Mouse (Mus musculus): ENCODE measurements around the gene Slc31a1.
A peak's percentile ranks its signal among the peaks of the same experiment; 100 is the strongest.

The Slc31a1 gene

DNA sequence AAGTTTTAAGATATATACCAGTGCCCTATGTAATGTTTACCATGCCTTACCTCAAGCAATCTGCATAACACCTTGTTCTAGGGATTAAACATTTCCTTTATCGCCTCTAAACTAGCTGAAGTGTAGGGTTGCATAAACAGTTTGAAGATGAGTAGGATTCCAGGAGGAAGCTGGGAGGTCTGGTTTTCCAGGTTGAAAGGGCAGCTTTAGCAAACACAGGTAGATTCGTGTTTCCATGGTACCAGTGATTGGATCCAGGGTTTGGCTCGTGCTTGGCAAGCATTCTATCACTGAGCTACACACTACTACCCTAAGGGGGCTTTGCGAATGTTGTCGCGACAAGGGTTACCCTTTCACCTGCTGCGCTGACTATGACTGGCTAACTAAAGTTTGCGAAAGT is 3.8 kb downstream of the Slc31a1 start:
- no peak for DNase-seq

DNA sequence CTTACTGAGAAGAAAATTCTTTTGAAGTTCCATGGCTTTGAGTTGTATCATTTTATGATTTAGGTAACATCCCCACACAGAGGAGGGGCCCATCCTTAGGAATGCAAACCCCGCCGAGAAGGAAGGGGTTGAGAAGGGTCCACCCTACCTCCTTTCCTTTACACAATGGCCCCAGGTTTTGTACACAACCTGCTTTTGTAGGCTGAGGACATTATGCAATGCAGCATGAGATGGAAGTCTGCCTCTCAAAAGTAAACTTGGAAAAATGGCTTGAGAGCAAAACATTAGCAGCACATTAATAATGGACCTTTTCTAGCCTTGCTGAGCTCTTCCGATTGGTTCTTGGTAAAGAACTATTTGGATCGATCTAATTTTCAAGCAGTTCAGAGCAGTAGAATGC is 5.8 kb downstream of the Slc31a1 start:
- no peak for DNase-seq

DNA sequence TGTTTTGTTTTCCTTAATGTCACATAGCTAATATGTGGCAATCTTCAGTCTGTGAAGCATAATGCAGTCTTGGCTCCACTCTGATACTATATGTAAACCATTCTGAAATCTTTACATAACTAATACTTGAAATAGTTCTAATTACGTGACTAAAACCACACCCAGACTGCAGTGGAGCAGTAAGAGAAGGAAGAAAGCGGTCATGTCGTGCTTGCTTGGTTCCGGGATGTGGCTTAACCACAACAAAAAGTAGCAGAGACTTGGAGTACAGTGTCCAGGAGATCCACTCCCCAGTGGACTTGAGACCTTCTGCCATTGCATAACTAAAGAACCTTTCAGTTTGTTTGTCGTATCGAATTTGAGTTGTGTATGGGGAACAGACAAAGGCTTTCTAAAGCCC is 7.1 kb downstream of the Slc31a1 start:
- no peak for DNase-seq

DNA sequence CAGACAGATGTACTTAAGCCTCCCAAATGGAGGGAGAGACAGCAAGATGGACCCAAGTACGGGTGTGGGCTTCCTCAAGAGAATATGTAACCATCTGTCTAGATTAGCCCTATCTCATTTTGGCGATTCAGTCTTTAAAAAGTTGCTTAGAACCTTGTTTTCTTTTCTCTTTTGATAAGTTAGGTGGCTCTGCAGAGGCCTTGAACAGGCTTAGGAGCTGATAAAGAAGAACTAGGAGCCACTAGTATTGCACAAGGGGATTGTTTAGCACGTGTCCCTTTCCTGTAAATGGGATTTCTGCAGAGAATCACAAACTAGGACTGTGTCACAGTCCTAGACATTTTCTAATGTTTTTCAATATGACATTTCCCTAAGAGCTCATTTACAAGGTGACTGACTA is 8.6 kb downstream of the Slc31a1 start:
- DNase-seq, result no peak

DNA sequence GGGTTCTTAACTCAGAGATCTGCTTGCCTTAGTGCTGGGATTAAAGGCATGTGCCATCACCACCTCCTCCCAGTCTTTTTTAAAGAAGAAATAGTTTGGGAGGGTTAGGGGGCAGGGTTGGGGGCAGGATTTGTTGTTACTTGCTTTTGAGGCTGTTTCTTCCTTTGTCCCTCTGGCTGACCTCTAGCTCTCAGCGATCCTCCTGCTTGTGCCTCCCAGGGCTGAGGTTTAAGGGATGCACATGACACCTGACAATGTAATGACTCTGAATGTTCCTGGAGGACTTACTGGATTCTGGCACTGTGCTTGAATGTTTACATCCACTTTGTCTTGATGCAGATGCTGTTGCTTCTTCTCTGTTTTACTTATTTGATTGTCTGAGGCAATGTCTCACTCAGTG is 11.9 kb downstream of the Slc31a1 start:
- no peak for DNase-seq

DNA sequence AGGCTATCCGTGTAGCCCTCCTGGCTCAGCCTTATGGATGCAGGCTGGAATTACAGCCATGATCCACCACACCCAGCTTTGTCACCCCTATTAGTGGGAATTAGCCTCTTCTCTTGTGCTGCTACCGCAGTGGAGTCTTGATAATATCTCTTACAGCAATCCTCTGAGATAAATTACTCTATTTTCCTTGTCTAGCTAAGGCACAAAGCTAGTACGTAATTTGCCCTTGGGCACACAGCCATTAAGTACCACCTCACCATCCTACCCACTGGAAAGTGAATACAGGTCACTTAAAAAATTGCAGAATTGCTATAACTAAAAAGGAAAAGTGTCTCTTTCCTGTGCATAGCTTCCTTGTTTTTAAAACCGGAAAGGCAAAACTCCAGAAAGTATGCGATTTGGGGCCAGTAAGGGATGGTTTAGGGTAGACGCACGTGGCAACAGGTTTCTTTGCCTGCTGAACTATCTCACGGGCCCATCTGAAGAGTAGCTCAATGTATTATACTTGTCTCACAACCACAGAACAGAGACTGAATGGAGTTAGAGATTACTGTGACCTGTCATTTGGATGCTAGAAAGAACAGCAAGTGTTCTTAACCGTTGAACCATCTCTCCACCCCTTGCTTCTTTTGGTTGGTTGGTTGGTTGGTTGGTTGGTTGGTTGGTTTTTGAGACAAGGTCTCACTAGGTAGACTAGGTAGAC is 12.4 kb downstream of the Slc31a1 start:
- no peak for DNase-seq

DNA sequence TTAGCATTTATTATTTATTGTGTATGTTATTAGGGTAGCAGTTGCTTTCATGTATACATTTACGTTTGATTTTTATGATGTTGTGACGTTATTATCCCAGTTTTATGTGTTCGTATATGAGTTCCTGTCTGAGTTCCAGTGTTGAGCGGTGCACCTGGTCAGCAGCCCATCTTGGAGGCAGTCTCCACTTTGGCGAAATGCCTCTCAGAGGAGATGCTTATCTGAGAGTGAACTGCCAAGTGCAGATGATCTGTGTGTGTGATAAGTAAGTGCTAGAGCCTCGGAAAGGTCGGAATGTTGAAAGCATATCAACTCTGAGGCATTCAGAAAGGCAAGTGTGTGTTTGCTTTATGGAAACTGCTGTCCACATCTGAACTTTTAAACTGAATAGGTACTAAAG is 13.1 kb downstream of the Slc31a1 start:
- no peak for DNase-seq

DNA sequence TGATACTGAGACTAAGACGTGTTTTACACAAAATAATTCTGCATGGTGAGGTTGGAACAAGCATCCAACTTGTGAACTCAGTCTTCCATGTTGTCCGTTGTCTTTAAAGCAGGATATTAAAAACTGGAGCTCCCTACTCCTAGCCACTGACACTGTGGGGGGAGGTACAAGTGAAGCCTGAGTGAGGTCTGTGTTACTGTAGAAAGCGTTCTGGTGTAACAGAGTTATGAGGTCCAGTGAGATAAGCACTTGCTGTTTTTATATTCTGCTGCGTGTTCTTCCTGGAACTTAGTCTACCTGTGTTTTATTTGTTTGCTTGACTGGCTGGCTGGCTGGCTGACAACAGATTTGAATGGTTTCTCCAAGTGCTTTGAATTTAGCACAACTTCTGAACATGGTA is 13.8 kb downstream of the Slc31a1 start:
- no peak for DNase-seq

DNA sequence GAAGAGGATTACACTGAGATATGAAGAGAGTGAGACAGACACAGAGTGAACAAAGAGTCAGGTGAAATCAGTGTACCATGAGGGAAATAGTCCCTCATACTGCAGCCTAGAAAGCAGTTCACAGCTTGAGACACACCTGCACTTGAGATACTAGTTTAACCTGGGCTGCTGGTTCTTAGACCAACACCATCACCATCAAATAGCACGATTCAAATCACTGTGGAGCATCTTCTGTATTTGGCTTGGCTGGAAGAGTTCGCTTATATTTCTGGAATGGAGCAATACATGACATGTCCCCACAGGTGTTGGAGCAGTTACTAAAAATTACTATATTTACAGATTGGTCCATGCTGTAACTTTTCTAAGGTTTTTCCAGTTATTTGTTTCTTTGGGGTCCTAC is 15.6 kb downstream of the Slc31a1 start:
- no peak for DNase-seq

DNA sequence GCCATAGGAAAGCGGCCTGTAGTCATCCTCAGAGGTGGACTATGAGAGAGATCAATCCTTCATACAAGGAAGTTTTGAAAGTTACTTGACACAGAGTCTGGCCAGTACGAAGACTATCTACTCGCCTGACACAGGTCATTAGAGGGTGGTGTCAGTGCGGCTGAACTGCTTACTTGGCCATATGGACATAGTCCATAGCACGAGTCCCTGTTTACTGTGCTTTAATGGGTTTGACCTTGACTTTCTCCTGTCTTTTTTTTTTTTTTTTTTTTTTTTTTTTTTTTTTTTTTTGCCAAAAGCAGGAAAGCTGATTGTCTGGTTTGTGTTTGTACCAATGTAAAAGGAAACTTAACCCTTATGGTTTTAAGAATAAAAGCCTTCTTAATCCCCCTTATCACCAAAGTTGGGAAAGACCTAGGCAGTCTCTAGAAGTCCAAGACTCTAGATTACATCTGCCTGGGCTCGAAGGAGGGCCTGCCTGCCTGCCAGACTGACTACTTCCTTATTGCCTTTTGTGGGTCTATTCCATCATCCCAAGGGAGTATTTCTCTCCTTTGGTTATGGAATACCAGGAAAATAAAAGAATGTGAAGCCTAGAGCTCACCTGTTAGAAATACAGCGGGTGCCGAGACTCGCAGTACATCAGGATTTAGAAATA is 19.3 kb downstream of the Slc31a1 start:
- DNase-seq, result no peak

DNA sequence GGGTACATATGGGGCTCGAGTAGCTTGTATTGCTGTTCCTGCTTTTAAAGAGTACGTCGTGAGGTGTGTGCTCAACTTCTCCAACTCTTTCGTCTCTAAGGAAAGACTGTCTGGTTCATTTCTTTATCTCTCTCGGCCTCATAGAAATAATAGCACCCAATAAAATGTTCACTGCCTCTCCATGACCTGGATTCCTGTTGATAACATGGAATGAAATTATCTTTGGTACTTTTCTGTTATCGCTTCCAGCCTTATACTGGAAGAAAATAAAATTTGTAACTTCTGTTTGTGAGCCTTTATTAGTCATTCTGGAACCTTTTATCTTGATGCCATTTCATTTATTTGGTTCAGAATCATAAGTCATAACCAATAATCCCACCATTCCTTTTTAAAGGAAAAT is 22.7 kb downstream of the Slc31a1 start:
- DNase-seq, result no peak

DNA sequence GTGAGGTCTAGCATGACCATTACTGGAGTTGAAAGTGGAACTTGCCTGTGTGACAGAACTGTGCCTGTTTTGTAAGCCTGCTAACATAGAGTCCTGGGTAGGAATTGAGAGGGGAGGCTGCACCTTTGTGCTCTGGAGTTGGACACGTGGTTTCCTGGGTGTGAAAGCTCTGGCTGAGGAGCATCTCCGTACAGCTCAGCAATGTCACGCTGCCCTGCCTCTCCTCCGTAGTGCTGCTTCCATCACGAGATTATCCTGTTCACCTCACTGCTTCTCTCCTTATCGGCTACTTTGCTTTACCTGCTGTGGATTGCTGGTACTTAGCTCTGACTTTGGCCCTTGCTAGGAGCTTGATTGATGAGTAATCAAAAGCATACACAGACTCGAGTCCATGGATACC is 23.2 kb downstream of the Slc31a1 start:
- DNase-seq, result no peak

DNA sequence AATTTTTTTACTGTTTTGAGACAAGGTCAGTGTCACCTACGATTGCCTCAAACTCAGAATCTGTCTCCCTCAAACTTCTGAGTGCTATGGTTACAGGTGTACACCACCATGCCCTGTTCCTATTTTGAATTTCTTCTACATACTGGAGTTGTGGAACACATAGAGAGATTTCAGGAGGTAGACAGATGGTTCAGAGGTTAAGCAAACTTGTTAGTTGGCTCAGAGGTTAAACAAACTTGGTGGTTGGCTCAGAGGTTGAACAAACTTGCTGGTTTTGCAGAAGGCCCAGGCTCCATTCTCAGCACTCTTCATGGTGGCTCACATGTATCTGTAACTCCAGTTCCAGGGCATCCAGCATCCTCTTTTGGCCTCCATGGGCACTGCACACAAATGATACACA is 23.6 kb downstream of the Slc31a1 start:
- DNase-seq, result no peak

DNA sequence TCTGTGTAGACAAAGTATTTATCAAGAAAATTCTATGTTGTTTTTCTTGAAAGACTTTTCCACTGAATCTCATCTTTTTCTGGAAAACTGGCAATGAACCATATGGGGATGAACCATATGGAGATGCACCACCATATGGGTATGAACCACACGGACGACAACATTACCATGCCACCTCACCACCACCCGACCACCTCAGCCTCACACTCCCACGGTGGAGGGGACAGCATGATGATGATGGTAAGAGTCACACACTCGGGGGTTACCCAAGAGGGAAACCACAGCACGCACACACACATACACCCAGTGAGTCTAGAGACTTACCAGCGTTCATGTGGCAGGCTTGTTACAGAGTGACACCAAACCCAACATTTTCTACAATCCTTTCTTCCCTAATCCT is 24.9 kb downstream of the Slc31a1 start:
- DNase-seq, result no peak

DNA sequence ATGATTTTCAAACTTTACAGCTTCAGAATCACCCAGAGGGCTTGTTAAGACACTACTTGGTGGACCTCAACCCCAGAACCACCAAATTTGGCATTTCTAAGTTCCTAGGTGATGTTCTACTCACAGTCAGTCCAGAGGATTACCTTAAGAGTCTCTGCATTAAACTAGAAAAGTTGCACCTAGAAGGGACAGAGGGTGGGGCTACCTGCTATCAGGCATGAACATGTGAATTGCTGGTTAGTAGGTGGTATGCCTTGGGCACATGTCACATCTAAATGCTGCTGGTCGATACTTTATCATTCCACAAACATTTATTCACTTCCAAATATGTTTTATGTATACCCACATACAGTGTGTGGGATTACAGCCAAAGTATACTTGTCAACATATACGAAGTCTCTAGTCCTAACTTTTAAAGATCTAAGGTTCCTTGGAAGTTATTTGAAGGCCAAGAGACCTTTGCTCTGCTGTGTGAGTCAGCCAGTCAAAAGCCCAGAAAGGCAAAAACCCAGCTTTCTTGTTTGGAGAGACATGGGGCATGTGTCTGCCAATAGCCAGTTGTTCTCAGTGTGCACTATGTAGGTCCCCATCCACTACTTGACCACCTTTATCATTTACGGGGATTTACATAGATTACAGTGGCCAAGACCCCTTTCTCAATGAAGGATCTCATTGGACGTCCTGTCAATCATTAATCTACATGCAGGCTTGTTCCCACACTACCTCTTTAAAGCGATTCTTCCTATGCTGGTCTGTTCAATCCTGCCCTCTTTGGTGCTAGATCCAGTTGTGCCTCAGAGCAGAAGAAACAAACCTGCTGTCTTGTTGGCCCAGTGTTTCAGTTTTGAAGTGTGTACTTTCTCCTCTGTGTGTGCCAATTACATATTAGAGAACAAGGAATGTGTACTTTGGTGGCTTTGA is 29.3 kb downstream of the Slc31a1 start:
- no peak for DNase-seq

DNA sequence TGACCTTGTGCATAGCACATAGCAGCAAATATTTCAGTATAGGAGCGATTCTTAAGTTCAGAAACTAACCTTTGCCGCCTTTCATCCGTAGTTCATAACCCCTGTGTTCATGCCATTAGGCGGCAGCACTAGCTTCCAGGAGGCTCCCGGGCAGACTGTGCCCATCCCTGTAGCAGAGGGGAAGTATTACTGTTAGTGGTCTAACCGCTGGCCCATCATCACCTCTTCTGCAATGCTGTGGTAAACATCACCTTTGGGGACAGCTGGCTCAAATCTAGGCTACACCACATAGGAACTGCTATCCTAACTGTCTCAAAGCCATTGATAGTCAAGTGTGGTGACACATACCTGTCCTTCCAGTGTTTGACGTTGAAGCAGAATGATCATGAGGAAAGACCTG is 31.4 kb downstream of the Slc31a1 start:
- DNase-seq, result no peak

DNA sequence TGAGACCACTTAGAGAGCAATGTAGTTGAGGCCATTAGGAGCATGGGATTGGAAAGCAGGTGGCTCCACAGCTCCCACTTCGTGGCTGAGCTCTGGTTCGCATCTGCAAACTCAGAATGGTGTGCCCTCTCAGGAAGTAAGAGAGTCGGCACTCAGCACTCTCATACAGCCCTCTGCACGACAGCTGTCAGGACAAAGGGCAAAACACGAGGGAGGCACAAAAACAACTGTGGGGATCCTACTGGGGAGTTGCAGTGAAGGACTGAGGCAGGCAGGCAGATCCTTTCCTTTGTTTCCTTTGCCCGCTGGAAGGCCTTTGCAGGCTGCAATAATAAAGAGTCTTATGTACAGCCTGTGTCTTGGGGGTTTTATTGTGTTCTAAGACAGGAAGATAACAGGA is 32.9 kb downstream of the Slc31a1 start:
- DNase-seq, result no peak

DNA sequence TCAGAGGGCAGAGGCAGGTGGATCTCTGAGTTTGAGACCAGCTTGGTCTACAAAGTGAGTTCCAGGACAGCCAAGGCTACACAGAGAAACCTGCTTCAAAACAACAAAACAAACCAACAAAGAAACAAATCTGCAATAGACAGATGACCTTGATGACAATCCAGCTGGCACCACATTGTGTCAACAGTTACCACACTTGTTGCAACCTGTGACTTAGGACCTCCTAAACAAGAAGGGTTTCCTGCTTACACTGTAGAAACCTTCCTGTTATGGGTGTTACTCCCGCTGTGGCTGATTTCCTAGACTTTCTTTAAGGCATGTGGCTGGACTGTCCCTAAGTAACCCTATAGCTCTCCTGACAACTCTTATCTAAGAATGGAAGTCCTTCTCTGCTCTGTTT is 35.3 kb downstream of the Slc31a1 start:
- no peak for DNase-seq

DNA sequence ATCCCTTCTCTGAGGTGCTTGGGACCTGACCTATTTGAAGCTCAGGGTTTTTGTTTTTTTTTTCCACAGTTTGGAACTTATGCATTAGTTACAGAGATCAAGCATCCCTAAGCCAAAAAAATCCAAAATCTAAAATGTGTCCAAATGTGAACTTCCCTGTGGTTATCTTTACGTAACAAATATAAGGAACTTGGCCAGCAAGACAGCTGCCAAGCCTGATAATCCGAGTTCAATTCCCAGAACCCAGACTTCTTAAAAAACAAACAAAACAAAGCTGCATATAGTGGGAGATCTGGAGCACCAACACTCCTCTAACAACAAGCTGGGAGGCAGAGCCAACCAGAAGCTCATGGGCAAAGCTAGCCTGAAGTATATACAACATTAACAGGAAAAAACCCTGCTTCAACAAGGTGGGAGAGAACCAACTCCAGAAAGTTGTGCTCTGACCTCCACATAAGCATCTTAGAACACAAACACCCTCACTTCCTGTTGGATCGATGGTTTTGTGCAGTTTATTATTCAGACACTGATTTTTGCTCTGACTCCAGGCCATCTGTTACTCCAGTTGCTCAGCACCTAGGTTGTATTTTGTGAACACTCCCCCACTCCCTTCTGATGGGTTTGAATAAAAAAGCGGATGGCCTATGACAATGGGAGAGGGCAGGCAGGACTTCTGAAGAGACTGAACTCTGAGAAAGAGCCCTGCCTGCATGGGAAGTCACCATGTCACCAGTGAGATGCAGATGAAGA is 37.3 kb downstream of the Slc31a1 start:
- no peak for DNase-seq

DNA sequence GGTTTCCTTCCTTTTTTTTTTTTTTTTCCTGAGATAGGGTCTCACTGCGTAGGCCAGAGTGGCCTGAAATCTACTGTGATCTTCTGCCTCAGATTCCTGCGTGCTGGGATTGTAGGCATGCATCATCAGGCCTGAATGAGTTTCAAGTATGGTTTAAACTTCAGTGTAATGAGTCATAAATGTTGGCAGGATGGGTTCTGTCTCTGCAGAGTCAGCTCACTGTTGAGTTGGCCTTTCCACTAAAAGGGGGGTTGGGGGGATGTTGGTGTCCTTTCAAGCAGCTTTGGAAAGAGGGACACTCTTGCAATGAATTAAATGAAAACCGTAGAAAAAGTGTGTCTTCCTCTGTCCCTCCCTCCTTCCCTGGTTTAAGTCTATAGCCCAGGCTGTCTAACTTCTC is 38.4 kb downstream of the Slc31a1 start:
- DNase-seq, result no peak

DNA sequence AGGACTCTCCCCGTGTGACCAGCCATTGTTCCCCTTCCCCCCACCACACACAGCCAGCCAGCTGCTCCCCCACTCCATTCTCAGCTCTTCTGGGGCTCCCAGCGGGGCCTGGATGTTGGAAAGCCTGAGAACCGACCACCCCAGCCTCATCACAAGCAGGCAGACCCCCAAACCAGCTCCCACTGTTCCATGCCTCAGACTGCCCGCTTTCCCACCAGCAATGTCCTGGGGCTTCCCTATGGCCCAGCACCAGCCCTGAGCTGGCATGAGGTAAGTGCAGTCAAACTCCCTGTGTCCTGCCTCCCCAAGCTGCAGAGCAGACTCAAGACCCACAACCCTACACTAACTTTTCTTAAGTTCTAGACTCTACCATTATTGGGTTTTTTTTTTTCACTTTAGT is 45.6 kb downstream of the Slc31a1 start:
- DNase-seq, result no peak

DNA sequence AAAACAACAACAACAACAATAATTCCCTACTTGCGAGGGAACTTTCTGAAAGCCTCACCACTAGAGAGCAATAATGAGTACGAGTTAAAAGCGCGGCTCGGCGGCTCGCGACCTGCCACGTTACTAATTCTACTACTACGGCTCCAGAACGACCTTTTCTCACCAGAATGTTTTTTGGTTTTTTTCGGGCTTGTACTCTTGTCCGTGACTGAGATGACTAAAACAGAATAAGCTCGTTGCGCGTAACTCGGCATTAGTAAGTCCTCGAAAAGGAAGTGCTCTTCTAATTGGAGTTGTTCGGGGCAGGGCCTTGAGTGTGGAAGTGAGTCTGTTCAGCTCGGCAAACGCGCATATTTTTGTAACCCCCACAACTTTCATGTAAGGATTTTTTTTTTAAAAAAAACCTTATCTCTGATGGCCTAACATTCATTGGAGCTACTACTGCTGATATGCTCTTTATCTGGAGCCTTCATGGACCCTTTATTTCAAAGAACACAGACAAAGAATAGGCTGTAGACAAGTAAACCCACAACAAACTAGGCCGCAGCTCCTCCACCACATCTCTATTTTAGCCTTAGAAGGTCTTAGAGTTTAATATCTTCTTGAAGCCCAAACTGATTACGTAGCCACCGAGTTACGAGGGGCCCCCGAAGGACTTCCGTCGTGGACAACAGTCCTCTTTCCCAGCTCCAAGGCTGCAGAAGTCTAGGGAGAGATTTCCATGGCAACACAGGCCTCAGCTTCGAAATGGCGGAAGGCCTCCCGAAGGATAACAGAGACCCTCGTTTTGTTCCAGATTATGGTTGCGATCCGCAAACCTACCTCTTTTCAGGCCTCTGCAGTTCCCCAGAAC is 47.4 kb downstream of the Slc31a1 start:
- DNase-seq, result peak; percentile 53 to 63

Measured in cerebellum, adult 18-20 months (tissue).